Mouse (Mus musculus) midbrain, embryonic 11.5 days (tissue): ENCODE measurements at regions not wholly inside any gene's neighbourhood (a gene's known extent, or its start where the extent isn't known, plus 50 kb on each side); places are given as distances from the start of the nearest gene placed in this dataset.

Source experiments
- ATAC-seq: fragments of 200-750 bp; cut with Nextera tagmentation; 2 replicates; pipeline ENCODE4 v1.8.0; 2017; ENCODE audit warnings: moderate TSS enrichment, moderate library complexity; ENCODE audit not compliant: low FRiP score
- DNase-seq: peaks from one replicate; pipeline ENCODE4 v3.0.0; 2015; ENCODE audit warnings: low spot score; ENCODE audit errors: missing footprints
- H3K27ac ChIP-seq: fragments of 300-500 bp; sonication (generic); 2 replicates; pipeline ENCODE4 v1.5.1; 2014; ENCODE audit warnings: low read depth, low read length
- H3K27me3 ChIP-seq: fragments of 300-500 bp; sonication (generic); 2 replicates; pipeline ENCODE4 v1.6.1; 2014; ENCODE audit warnings: mild to moderate bottlenecking, low read length, moderate library complexity, mixed read lengths; ENCODE audit not compliant: control insufficient read depth, insufficient read depth
- H3K36me3 ChIP-seq: fragments of 300-500 bp; sonication (generic); 2 replicates; pipeline ENCODE4 v1.6.1; 2014; ENCODE audit warnings: mild to moderate bottlenecking, low read length, moderate library complexity, mixed read lengths; ENCODE audit not compliant: control insufficient read depth, insufficient read depth
- H3K4me1 ChIP-seq: fragments of 300-500 bp; sonication (generic); 2 replicates; pipeline ENCODE4 v1.6.1; 2014; ENCODE audit warnings: low read length; ENCODE audit not compliant: control insufficient read depth, insufficient read depth
- H3K4me2 ChIP-seq: fragments of 300-500 bp; sonication (generic); 2 replicates; pipeline ENCODE4 v1.6.1; 2014; ENCODE audit warnings: mild to moderate bottlenecking, moderate library complexity
- H3K4me3 ChIP-seq: fragments of 300-500 bp; sonication (generic); 2 replicates; pipeline ENCODE4 v1.5.1; 2014; ENCODE audit warnings: low read depth, low read length
- H3K9ac ChIP-seq: fragments of 300-500 bp; sonication (generic); 2 replicates; pipeline ENCODE4 v1.6.1; 2014; ENCODE audit warnings: low read length
- H3K9me3 ChIP-seq: fragments of 300-500 bp; sonication (generic); 2 replicates; pipeline ENCODE4 v1.6.1; 2016; ENCODE audit warnings: low read length; ENCODE audit not compliant: control insufficient read depth
- WGBS: fragments of 180-500 bp; shearing (Covaris S2); extraction: QIAGEN DNeasy Blood & Tissue Kit; methylation state at CpG from one replicate; pipeline ENCODE4 v1.1.7; 2014; 5-methylcytosine and 5-hydroxymethylcytosine counted together

DNA sequence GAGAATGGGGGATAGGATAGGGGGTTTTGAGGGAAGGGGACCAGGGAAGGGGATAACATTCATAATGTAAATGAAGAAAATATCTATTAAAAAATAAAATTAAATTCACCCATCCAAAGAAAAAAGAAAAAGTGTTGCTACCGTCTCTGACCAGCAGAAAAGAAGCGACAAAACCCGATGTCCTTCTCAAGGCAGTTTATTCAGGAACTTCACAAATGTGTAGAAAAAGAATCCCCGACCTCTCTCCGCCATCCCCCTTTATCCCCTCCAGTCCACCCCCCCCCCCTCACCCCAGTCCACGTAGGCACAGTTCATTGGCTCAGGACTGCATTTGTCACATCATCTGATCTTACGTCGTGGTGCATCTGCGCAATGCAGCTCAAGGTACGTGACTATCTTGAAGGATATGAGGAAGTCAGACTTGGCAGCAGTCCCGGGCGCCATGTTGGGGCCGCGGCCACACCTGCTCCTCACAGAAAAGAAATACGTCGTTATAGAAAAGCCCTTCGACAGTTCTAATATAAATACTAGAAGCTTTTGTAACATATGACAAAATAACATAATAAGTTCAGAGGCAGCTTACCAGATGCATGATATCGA, 750.3 kb downstream of the Kcnj2 start:
- Histone ChIP-seq H3K36me3 (no peaks in the 10 kb centered on the region), H3K9ac (no peak overlapping the region), H3K27ac (no peak overlapping the region), H3K27me3 (no peaks in the 10 kb centered on the region), H3K4me3 (no peak overlapping the region), H3K4me1 (0 out of 2 replicates have a peak, but pooled peaks cover 3% of the 10 kb centered on the region), H3K9me3 (no peaks in the 10 kb centered on the region), H3K4me2 (no peak overlapping the region)
- no peak for DNase-seq
- 96% methylated on average over 18 of the region's 18 CpGs for WGBS
- no peak for ATAC-seq

DNA sequence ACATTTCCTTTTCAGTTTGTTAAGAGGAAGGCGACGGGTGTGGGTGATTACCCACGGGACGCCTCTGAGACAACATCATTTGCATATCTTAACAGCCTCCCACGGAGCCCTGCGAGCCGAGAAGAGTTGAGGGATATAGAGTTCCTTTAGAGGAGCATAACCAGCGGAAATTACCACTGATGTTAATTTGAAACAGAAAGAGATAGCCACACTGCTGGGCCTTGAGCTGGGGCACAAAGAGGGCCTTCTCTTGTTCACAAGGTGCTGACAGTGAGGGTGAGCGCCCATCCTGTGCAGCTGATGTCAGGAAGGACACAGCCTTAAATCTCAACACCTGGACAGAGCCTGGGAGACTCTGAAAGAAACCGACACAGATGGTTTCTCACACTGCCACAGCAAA, 752.2 kb downstream of the Kcnj2 start:
- Histone ChIP-seq H3K9ac (no peak overlapping the region), H3K9me3 (no peaks in the 10 kb centered on the region), H3K4me1 (0 out of 2 replicates have a peak, but pooled peaks cover 3% of the 10 kb centered on the region), H3K4me3 (no peak overlapping the region), H3K27me3 (no peaks in the 10 kb centered on the region), H3K27ac (no peak overlapping the region), H3K4me2 (peak overlapping the region; percentile 16; the same call in 1 of the 2 replicates), H3K36me3 (no peaks in the 10 kb centered on the region)
- under 1% methylated on average over 10 of the region's 10 CpGs for WGBS
- DNase-seq (no peak), ATAC-seq (no peak)

DNA sequence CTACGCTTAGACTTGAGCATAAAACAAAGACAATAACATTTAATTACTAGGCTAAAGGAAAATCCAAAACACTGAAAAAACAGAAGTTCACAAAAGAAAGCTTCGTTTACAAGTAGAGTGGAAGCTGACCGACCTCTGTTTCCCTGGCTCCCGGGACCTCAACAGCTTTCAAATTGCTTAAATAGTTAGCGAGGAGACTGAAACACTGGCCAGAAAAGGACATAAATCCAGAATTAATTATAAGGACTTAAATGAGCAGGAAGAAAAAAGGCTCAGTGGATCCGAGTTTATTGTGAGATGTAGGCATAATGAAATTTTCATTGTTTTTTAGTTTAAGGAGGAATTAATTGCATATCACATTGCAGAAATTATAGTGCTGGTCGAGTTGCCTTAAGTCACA, 754.4 kb downstream of the Kcnj2 start:
- Histone ChIP-seq H3K4me3 (no peak overlapping the region), H3K4me2 (no peak overlapping the region), H3K9ac (no peak overlapping the region), H3K27ac (no peak overlapping the region), H3K9me3 (no peaks in the 10 kb centered on the region), H3K4me1 (0 out of 2 replicates have a peak, but pooled peaks cover 3% of the 10 kb centered on the region), H3K36me3 (no peaks in the 10 kb centered on the region), H3K27me3 (no peaks in the 10 kb centered on the region)
- DNase-seq: no peak
- ATAC-seq: no peak
- WGBS: 36% methylated on average over 7 of the region's 7 CpGs

DNA sequence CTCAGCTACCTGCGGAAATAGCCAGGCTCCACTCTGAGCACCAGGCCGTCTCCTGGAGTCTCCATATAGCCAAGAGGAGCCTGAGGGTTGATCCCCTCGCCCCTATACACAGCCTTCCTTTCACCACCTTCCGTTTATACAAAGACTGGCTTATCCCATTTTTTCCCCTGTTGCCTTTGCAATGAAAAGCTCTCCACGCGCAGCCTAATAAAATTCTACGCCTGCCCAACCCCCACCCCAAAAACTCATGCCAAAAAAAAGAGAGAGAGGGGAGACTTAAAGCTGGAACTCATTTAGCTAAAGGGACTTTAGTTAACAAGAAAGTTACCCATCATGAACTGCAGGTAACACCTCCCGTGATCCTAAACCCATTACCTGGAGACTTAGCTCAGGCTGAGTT, 762.5 kb downstream of the Kcnj2 start:
- 47% methylated on average over 8 of the region's 8 CpGs for whole genome bisulfite sequencing
- Histone ChIP-seq H3K9me3 (no peaks in the 10 kb centered on the region), H3K4me3 (no peak overlapping the region), H3K9ac (no peak overlapping the region), H3K4me2 (no peak overlapping the region), H3K36me3 (no peaks in the 10 kb centered on the region), H3K27me3 (no peaks in the 10 kb centered on the region), H3K4me1 (peaks cover 4% of the 10 kb centered on the region; the same call in 1 of the 2 replicates), H3K27ac (no peak overlapping the region)
- DNase-seq: no peak
- no peak for ATAC-seq

DNA sequence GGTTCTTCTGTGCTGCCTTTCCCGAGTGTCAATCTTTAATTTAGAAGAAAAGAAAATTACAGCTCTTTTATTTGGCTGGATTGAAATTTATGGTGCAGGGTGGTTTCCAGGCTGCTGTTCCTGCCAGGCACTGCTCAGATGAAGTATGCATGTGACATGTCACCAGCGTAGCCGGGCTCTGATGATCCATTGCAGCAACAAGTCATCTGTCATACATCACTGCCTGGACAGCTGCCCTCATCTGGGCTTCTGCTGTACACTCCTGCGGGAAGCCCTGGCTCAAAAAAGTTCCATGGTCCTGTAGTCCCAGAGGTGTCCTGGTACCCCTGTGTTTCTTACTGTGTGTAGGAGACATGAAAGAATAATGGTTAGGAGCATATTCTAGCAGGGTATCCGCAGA, 773.0 kb downstream of the Kcnj2 start:
- peaks cover 6% of the 10 kb centered on the region; the same call in 1 of the 2 replicates for H3K4me1 ChIP-seq
- DNase-seq: no peak
- H3K9ac ChIP-seq: no peak overlapping the region
- H3K4me3 ChIP-seq: no peak overlapping the region
- H3K9me3 ChIP-seq: no peaks in the 10 kb centered on the region
- no peaks in the 10 kb centered on the region for H3K36me3 ChIP-seq
- no peak overlapping the region for H3K4me2 ChIP-seq
- ATAC-seq: no peak
- H3K27me3 ChIP-seq: peaks cover 6% of the 10 kb centered on the region
- 86% methylated on average over 5 of the region's 5 CpGs for WGBS
- H3K27ac ChIP-seq: no peak overlapping the region

DNA sequence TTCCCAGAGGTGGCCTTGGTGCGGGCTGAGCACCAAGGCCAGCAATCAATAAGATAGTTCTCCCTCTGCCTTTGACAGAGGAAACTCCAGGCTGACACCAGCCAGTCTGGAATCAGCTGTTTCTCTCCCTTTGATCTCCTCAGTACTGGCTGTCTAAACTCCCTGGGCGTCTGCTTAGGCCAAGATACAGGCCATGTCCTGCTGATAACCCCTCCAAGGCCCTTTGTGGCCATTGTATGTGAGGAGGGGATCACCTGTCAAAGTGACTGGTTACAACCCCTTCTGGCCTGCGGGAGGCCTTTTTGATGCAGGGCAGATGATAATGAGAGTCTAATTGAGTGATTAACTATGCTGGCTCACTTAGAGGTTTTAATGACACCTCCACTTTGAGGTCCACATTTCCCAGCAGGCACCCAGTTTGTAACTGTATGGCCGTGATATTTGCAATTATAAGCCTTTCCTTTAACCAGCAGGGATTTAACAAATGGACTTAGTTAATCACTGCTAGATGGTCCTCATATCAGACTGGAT, 777.8 kb downstream of the Kcnj2 start:
- Histone ChIP-seq H3K4me2 (no peak overlapping the region), H3K9ac (no peak overlapping the region), H3K27ac (no peak overlapping the region), H3K27me3 (peaks cover 14% of the 10 kb centered on the region), H3K9me3 (no peaks in the 10 kb centered on the region), H3K36me3 (no peaks in the 10 kb centered on the region), H3K4me3 (no peak overlapping the region), H3K4me1 (peaks cover 9% of the 10 kb centered on the region; the same call in 1 of the 2 replicates)
- DNase-seq: no peak
- ATAC-seq: peak; percentile 83
- 7% methylated on average over 4 of the region's 4 CpGs for WGBS

DNA sequence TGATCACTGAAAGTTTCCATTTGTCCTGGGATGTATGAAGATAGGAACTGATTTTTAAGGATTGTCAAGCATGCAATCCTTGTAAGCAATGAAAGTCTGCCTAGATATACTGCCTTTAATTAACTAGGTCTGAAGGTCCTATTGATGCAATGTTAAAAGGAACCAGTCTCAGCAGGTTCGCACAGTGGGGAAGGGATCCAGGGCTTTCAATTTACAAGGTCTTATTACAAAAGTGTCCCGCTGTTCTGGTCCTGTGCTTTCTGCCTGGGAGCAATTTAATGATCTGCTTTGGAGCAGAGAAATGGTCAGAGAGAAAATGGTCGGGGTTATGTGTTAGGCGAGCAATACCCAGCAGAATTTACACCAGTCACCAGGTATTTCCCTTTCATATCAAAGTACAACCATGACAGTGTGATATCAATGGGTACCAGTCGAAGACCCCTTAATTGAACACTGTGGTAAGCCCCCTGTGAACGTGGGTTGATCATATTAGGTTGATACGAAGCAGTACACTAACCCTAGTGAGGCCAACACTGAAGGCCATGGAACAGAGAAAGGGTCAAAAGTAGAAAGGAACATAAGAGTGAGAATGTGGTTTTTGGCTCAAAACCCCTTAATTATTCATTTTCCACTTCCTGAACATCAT, 778.5 kb downstream of the Kcnj2 start:
- Histone ChIP-seq H3K36me3 (no peaks in the 10 kb centered on the region), H3K4me3 (no peak overlapping the region), H3K9ac (no peak overlapping the region), H3K4me1 (peaks cover 9% of the 10 kb centered on the region; the same call in 1 of the 2 replicates), H3K4me2 (no peak overlapping the region), H3K27me3 (peaks cover 14% of the 10 kb centered on the region), H3K9me3 (no peaks in the 10 kb centered on the region), H3K27ac (no peak overlapping the region)
- DNase-seq: peak; percentile 81
- 10% methylated on average over 7 of the region's 7 CpGs for WGBS
- ATAC-seq: no peak

DNA sequence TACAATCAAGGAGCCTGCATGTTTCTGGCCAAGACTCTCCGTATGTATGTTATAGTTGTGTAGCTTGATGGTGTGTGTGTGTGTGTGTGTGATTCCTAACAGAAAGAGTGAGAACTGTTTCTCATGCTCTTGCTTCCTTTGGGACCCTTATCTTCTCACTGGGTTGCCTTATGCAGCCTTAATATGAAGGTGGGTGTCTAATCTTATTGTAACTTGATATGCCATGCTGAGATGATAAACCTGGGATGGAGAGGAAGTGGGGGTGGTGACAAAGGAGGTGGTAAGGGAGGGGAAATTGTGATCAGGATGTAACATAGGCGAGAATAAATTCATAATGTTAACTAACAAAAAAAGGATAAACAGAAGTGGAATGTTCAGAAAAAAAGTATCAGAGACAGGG, 791.3 kb downstream of the Kcnj2 start:
- H3K4me1 ChIP-seq: no peaks in the 10 kb centered on the region
- peak; percentile 77 for DNase-seq
- no peak overlapping the region for H3K9ac ChIP-seq
- no peaks in the 10 kb centered on the region for H3K27me3 ChIP-seq
- no peak overlapping the region for H3K4me2 ChIP-seq
- no peak overlapping the region for H3K4me3 ChIP-seq
- no peak overlapping the region for H3K27ac ChIP-seq
- no peaks in the 10 kb centered on the region for H3K9me3 ChIP-seq
- no peaks in the 10 kb centered on the region for H3K36me3 ChIP-seq
- ATAC-seq: no peak
- WGBS: 78% methylated on average over 2 of the region's 2 CpGs

DNA sequence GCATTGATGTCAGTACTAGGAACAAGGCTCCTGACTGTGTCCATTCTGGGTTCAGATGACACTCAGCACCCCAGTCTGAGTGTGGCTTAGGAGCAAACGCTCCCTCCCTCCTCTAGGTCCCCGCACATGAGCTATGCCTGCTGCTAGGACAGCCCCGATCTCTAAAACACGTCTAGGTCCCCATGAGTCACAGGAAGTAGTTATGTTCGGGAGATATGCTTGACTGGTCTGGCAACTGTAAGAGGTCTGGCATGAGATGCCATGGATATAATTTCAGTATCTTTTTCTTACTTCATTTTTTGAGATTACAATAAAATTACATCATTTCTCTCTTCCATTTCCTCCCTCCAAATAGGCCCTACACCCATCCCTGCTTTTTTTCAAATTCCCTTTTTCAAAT, 792.1 kb downstream of the Kcnj2 start:
- Histone ChIP-seq H3K4me2 (no peak overlapping the region), H3K9ac (no peak overlapping the region), H3K4me1 (no peaks in the 10 kb centered on the region), H3K9me3 (no peaks in the 10 kb centered on the region), H3K27me3 (no peaks in the 10 kb centered on the region), H3K4me3 (no peak overlapping the region), H3K27ac (no peak overlapping the region), H3K36me3 (no peaks in the 10 kb centered on the region)
- ATAC-seq: no peak
- 91% methylated on average over 5 of the region's 5 CpGs for WGBS
- peak; percentile 35 for DNase-seq
